Mouse (Mus musculus): ENCODE results near the gene Tcp10a. TPM values are rescaled to one million over a fixed set of nuclear protein-coding genes. Genes with fewer than 3 reads are reported as not detected.
A peak's percentile ranks its signal among the peaks of the same experiment; 100 is the strongest.
"Not testable (repeated sequence)": the region's sequence is repeated elsewhere in the genome, so short reads cannot be mapped to it uniquely, and the experiment has no call there.

Gene Tcp10a
- polyA plus RNA-seq, 1 experiment from 2014 or later, result 0.03 TPM

DNA sequence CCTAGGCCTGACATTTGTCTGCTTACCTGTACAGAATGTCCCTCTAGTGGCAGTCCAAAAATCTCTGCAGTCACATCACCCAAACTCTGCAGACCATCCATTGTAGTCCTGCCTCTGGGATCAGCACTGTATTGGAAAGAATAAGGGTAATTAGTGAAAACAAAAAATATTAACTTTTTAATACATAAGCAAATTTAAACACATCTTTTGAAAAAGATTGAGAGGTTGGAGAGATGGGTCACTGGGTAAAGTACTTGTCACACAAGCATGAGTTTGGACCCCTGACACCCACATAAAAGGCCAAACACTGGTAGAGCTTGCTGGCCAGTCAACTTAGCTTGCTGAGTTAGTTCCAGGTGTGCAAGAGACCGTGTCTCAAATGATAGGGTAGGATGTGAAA, 28.1 kb downstream of the Tcp10a start, which contains the start of gene Ttll2:
Gene Ttll2 (minus strand): TSS at position 101 of the 400 bp plus-strand sequence.
- in situ Hi-C loops (cut with MboI; ENCODE audit: low pct_unique_long_range_greater_than_20kb); CTCF ChIA-PET; H3K27me3 ChIP-seq; POLR2A ChIA-PET; ATAC-seq; DNase-seq (ENCODE audit: low read depth, low spot score): not testable (repeated sequence)

DNA sequence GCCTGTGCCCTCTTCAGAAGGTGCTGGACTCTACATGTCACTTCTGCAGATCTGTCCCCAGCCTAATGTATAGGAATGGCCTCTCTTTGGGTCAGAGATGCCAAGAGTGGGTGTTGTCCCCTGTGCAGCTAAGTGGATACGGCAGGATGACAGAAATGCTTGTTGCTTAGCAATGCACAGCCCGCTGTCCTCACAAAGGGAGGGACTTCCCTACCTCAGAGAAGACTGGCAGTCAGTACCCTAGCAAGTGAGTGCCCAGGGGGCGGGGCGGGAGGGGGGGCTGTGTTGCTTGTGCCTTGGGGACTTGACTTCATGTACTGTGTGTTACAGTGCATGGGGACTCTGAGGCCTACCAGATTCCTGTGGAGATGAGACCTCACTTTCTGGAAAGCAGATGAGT, 35.4 kb downstream of the Tcp10a start:
- H3K27me3 ChIP-seq; ATAC-seq; CTCF ChIA-PET; DNase-seq (ENCODE audit: low read depth, low spot score); in situ Hi-C loops (cut with MboI; ENCODE audit: low pct_unique_long_range_greater_than_20kb); POLR2A ChIA-PET: not testable (repeated sequence)

DNA sequence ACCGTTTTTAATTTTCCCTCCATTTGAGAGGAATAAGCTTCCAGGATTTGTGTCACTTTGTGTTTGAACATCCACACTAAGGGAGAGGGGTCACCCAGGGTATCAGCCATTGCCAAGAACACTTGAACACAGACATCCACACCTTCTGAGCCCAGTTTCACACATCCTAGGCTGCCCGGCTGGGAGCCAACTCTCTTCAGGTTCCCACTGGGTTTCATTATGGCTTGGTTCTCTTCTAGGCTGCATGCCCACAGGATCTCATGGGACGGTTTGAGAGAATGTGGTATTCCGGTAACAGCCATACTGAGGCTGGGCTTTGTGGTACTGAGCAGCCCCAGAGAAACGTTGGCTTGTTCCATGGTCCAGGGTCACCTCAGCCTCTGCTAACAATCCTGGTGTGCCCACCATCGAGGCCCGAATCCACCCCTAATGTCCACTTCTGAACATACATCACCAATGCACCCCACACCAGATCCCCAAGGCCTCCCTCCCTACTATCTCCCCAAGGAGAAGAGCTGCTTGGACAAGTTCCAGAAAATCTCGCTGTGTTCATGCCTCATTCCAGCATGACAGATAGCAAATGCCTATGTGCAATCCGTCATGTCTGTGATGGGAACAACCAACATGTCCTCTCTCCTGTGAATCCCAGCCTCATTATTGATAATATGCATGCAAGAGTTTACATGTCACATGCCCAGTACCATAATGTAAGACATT, 36.5 kb downstream of the Tcp10a start:
- ATAC-seq; DNase-seq (ENCODE audit: low read depth, low spot score); CTCF ChIA-PET; H3K27me3 ChIP-seq; POLR2A ChIA-PET; in situ Hi-C loops (cut with MboI; ENCODE audit: low pct_unique_long_range_greater_than_20kb): not testable (repeated sequence)

DNA sequence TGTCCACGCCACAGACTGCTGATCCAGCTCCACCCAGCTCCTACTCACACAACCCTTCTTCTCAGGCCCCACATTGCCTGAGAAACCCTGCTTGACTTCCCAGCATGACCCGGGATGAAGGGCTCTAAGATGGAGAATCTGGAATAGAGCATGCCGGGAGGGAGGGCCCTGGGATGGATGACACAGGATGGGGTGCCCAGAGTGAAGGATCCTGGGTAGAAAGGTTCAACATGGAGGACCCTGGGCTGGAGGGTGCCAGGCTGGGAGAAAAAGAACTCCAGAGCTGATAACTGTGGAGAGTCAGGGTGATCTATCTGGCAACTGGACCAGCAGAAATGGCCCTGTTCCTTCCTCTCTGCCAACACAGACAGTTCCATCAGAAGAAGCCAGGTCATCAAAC, 41.2 kb downstream of the Tcp10a start:
- in situ Hi-C loops (cut with MboI; ENCODE audit: low pct_unique_long_range_greater_than_20kb), result not testable (repeated sequence)

GRCm38 (mm10) chr17:7366265-7366664, 41.8 kb downstream of the Tcp10a start:
- DNase-seq (ENCODE audit: low read depth, low spot score); POLR2A ChIA-PET; in situ Hi-C loops (cut with MboI; ENCODE audit: low pct_unique_long_range_greater_than_20kb); H3K27me3 ChIP-seq; CTCF ChIA-PET; ATAC-seq: not testable (repeated sequence)

More for the DNA sequence above, 41.2 kb downstream of the Tcp10a start:
- H3K27me3 ChIP-seq; ATAC-seq; DNase-seq (ENCODE audit: low read depth, low spot score); POLR2A ChIA-PET; CTCF ChIA-PET: not testable (repeated sequence)

- POLR2A ChIA-PET; DNase-seq (ENCODE audit: low read depth, low spot score); CTCF ChIA-PET; in situ Hi-C loops (cut with MboI; ENCODE audit: low pct_unique_long_range_greater_than_20kb); ATAC-seq; H3K27me3 ChIP-seq: not testable (repeated sequence)
Measured at GRCm38 (mm10) chr17:7366676-7367374, 42.4 kb downstream of the Tcp10a start.

- ATAC-seq; H3K27me3 ChIP-seq; POLR2A ChIA-PET; CTCF ChIA-PET; in situ Hi-C loops (cut with MboI; ENCODE audit: low pct_unique_long_range_greater_than_20kb); DNase-seq (ENCODE audit: low read depth, low spot score): not testable (repeated sequence)
Measured at GRCm38 (mm10) chr17:7369401-7369800, 45.0 kb downstream of the Tcp10a start.

DNA sequence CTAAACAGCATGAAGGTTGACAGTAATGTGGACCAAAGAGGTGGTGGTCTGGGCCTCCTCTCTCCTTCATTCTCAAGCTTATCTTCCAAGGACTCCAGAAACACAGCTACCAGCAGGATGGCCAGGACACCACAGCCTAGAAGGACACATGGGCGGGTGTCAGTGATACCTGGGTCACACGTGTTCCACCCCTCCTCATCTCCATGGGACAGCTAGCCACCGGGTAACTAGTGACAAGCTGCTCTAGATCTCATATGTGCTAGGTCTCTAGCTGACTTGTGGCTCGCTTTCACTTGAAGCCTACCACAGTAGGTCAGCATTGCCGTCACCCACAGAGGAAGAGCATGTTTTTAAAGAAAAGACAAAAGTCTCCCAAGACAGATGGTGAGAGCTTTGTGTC, 47.4 kb downstream of the Tcp10a start, which contains the start of gene Gm49630:
Gene Gm49630 (minus strand): TSS at position 101 of the 400 bp plus-strand sequence.
- DNase-seq (ENCODE audit: low read depth, low spot score); H3K27me3 ChIP-seq; POLR2A ChIA-PET; ATAC-seq; CTCF ChIA-PET; in situ Hi-C loops (cut with MboI; ENCODE audit: low pct_unique_long_range_greater_than_20kb): not testable (repeated sequence)

GRCm38 (mm10) chr17:7376951-7377700, 52.7 kb downstream of the Tcp10a start:
- in situ Hi-C loops (cut with MboI; ENCODE audit: low pct_unique_long_range_greater_than_20kb); DNase-seq (ENCODE audit: low read depth, low spot score); POLR2A ChIA-PET; ATAC-seq; CTCF ChIA-PET; H3K27me3 ChIP-seq: not testable (repeated sequence)

- CTCF ChIA-PET; ATAC-seq; POLR2A ChIA-PET; DNase-seq (ENCODE audit: low read depth, low spot score); in situ Hi-C loops (cut with MboI; ENCODE audit: low pct_unique_long_range_greater_than_20kb); H3K27me3 ChIP-seq: not testable (repeated sequence)
Measured at GRCm38 (mm10) chr17:7377907-7378306, 53.5 kb downstream of the Tcp10a start.

DNA sequence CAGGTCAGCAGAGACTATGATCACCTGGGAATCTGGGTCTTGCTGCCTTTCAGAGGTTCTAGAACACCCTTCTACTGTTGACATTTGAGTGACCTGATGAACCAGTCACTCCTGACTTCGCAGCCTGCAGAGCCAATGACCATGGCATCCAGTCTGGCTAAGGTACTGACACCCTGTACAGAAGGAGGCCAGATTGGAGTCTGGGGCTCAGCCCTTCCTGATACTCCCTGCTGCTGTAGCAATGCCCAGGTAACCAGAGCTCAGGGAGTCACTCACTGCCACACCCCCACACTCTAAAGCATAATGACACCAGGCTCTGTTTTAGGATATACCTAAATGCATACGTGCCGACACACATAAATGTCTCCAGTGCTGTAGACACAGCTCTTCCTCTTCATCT, 58.3 kb downstream of the Tcp10a start:
- H3K27me3 ChIP-seq; in situ Hi-C loops (cut with MboI; ENCODE audit: low pct_unique_long_range_greater_than_20kb); CTCF ChIA-PET; DNase-seq (ENCODE audit: low read depth, low spot score); ATAC-seq; POLR2A ChIA-PET: not testable (repeated sequence)

DNA sequence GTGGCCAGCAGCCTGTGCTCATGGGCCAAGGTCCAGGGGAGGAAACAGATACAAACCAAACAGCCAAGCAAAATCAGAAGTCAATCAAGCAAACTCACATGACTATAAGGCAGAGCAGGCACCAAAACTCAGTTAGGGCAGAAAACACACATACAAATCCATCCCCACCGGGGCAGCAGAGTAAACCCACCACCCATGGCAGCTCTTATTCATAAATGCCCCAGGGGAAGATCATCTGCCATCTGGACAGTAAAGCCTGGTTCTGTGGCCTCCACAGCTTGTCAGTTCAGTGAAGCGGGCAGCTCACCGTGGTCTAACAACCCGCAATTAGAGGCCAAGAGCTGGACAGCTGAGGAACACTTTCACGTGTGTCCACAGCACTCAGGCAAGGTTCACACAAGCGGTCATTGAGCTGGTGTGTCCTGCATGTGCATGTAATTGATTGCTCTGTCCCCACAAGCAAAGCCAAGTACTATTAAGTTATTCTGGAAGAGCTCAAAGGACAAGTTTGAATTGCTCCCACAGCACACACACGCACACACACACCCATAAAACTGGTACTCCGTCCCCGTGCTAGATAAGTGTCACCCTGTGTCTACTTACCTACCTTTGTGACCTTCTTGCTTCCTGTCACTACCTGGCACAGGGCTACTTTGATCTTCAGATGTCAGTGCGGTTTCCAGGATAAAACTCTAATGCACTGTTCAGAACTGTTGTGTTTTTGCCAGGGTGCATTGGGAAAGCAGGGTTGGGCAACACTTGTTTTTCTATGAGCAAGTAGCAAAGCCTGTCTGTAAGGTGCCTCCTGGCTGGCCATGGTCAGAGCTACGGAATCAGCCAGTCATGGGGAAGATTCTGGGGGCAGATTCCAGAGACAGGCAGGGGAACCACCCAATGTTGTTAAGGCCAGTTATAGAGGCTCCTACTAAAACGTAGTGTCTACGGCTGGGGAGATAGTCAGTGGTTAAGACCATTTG, 59.0 kb downstream of the Tcp10a start:
- POLR2A ChIA-PET; CTCF ChIA-PET; DNase-seq (ENCODE audit: low read depth, low spot score); H3K27me3 ChIP-seq; in situ Hi-C loops (cut with MboI; ENCODE audit: low pct_unique_long_range_greater_than_20kb): not testable (repeated sequence)
- peak; percentile 60 for ATAC-seq

- POLR2A ChIA-PET; DNase-seq (ENCODE audit: low read depth, low spot score); ATAC-seq; in situ Hi-C loops (cut with MboI; ENCODE audit: low pct_unique_long_range_greater_than_20kb); H3K27me3 ChIP-seq; CTCF ChIA-PET: not testable (repeated sequence)
Measured at GRCm38 (mm10) chr17:7385364-7385763, 60.9 kb downstream of the Tcp10a start, which contains the start of gene Unc93a2. Gene Unc93a2 (minus strand): TSS chr17:7385464.

- H3K27me3 ChIP-seq; ATAC-seq; in situ Hi-C loops (cut with MboI; ENCODE audit: low pct_unique_long_range_greater_than_20kb); POLR2A ChIA-PET; DNase-seq (ENCODE audit: low read depth, low spot score); CTCF ChIA-PET: not testable (repeated sequence)
Measured at GRCm38 (mm10) chr17:7386016-7386415, 61.6 kb downstream of the Tcp10a start.

Measured in Patski (cell line).